Mouse (Mus musculus) spleen, adult 18-20 months (tissue): ENCODE measurements around the gene Lysmd1.

Experiments
- DNase-seq, 2 experiments: peaks; one replicate each; pipeline ENCODE4 v3.0.0; 2022; ENCODE audit warnings: mixed read lengths in 2 of 2

Lysmd1 gene

DNA sequence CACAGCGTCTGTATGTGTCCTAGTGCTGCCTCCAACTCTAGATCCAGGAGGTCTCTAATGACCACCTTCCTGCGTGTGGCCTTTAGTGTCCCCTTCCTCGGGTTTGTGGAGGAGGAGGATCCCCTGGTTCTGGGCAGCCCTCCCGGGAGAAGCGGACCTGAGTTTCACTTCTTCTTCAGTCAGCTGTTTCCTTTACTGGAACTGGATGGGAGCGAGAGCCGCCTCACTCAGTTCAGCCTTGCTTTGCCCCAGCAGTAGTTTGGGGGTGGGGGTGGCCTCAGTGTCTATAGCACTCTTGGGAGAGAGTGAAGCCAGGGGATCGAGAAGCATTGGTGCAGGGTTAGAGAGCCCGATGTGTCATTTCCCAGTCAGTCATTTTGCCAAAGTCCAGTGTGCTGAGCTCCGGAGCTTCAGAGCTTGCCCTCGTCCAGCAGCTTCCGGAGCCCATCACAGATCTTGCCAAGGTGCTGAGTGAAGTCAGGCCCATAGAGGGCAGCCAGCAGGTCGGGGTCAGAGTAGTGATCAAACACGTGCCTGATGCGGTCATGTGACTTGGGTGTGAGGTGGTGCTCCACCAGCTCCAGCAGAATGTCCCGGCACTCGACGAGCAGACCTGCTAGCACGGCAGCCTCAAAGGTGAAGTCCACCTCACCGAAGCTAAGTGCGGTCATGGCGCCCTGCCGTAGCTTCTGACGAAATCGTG, 5.8 kb downstream of the Lysmd1 start:
- peak; percentile 18 to 49 for DNase-seq

DNA sequence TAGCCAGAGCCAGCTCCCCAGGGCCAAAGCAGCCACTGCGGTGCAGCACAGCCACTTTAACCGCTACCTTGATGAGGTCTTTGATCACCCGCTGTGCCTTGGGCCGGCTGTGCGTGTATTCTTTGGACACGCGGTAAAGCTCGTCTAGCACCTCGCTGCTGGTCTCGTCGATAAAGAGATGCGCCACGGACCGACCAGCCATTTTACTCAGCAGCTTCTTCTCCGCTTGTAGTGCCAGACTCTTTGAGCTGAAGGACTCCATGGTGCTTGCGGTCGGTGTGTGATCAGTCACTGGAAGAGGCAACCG, 6.4 kb downstream of the Lysmd1 start:
- DNase-seq: peak in 1 of 2 experiments; percentile 12

DNA sequence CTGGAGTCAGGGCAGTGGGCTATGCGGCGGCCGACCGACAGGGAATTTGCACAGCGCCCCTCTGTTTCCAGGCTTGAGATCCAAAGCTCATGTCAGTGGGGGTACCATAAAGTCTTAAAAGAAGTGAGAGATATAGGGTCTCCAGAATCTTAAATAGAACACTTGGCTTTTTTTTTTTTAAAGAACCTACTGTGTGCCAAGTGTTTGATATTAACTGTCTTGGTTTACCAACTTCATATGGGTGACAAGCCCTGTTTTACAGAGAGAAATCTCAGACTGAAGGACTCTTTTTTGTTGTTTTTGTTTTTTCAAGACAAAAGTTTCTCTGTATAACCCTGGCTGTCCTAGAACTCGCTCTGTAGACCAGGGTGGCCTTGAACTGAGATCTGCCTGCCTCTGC, 6.9 kb downstream of the Lysmd1 start:
- DNase-seq: no peak

DNA sequence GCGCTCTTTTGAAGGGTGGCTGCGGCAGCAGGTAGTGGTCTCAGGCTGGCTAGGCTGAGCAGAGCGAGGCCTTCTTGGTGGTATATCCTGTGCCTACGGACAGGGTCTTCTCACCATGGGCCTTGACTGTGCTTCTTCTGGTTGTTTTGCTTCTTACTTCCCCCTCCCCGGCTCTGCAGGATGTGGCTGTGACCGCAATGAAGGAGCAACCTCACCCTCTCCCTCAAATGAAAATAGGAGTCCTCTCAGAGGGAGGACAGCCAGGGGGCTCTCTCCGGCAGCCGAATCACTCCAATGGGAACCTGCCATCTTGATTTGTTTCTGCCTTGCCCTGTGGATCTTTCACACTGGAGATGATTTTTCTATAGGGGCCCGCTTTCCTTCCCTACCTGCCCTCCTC, 7.6 kb downstream of the Lysmd1 start:
- peak; percentile 56 to 66 for DNase-seq

DNA sequence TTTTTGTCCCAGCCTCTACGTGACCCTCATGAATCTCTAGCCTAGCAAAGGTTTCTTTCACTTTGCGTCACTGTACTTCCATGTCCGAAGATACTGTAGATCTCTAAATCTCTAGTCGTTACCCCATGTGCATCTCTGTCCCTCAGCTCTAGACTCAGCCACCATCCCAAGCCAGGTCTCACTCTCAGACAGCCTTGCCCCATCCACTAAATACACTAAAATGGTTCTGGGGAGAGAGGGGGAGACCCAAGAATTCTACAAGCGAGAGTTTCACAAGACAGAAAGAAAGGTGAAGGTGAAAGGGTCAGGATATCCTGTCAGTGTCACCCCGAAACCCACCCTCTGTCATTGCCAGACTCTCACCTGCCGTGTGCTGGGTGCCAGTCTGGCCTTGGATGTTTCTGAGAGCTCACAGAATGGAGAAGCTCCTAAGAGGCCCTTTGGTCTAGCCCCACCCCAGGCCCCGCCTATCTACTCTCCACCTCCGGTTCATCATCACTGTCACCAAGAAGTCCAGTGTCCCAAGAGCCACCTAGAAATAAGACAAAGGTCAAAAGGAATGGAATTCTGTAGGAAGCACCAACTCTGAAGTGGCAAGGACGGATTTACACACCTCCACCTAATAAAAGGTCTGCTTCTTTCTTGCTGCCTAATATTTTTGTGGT, 8.2 kb downstream of the Lysmd1 start, which contains the start of gene Tnfaip8l2:
Gene Tnfaip8l2, minus strand, starts transcription at position 409 of the 665 bp plus-strand sequence.
- peak; percentile 69 to 79 for DNase-seq

DNA sequence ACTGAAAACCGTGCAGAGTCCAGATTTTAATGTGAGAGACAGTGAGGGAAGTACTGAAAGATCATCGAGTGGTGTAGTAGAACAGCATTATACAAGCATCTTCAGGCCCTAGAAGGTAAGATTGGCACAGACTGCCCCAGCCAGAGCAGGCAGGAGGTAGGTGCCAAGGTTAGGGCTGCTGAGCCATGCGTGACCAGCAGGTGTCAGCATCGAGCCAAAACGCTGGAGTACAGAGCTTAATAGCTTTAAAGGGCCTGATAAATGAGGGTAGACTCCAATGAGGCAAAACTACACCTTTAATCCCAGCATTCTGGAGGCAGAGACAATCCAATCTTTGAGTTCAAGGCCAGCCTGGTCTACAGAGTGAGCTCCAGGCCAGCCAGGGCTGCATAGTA, 8.7 kb downstream of the Lysmd1 start:
- peak; percentile 75 to 91 for DNase-seq

DNA sequence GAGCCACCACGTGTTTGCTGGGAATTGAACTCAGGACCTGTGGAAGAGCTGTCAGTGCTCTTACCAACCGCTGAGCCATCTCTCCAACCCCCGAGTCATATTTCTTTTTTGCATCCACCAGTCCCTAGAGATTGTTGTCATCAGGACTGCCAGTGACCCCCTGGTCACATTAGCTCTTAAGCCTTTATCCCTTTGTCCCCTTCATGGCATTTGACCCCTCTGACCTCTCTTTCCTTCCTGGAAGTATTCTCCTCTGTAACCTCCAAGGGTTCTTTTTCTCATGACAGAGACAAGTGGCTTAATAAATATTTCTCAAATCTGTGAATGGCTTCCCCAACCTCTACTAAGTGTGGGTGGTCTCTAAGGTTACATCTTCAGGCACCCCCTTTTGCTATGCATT, 14.0 kb downstream of the Lysmd1 start:
- no peak for DNase-seq

DNA sequence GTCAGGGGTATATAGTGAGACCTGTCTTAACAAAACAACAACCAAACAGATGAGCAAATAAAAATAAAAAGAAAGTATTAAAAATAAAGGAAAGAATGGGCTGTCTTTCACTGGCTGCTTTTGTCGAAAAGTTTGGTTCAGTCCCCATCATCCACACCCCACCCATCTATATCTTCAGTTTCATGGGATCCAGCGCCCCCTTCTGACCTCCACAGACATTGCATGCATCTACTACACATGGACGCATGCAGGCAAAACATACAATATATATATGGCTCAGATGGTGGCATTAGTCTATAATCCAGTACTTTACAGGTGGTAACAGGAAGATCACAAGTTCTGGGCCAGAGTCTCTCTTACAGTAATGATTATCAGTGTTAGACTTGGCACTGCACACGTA, 20.0 kb downstream of the Lysmd1 start:
- peak; percentile 50 to 72 for DNase-seq

DNA sequence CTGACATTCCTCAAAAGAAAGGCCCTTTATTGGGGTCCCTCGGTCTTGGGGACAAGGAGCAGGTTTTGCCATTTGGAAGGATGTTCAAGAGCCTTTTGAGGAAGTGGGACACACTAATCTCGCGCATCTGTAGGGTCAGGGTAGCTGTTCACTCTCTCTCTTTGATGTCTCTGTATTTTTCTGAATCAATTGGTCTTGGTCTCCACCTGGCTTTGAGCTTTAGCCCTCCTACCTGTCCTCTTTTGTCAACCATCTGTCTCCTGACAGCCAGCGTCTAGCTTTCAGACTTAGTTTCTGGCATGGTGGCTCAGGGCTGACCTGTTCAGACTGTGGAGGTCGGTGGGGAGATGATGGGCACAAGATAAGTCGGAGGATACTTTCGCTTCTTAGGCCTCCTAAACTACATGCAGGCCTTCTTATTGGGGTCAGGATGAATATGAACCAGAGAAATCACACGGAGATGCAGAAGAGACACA, 25.7 kb downstream of the Lysmd1 start:
- no peak for DNase-seq

DNA sequence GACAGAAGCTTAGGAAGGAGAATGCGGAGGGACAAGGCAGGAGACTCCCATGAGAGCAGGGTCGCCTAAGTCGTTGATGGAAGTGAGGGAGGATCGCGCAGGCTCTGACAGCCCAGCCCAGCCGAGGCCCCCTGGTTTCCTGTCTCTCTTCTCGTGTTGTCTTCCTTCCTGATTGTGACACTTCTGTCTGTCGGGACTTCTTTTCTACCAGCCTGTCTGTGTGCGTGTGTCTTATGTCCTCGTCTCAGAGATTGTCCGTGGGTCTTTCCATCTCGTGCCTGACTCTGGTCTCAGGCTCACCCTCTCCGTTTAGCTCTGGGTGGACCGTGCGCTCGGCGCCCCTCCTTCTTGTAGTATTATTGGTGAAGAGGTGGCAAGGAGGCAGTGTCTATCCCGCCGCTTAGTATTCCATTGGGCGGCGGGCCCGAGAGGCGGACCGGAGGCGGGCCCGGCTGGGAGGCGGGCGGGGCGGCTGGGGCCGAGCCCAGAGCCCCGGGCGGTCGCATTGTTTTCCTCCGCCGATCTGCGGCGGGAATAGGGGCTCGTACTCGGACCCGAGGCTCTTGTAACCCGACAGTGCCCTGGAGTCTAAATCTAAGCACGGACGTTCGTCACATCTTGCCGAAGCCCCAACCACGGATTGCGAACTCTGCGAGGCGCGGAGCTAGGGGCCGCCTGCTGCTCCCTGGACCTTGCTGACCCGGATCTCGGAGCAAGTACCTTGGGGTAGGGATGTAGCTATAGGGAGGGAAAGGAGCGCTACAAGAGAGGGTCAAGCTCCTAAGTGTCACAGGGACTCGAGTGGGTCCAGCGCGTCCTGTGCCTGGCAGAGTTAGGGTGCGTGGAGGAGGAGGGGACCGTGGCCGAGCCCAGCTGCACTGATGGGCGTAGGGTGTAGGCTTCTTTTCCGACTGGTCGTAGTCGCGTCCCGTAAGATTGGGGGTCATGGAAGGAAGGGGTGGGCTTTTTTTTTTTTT, 26.4 kb downstream of the Lysmd1 start, which contains the start of gene Sema6c:
Gene Sema6c, plus strand, starts transcription at position 471 of the 977 bp plus-strand sequence.
- peak; percentile 74 to 83 for DNase-seq

DNA sequence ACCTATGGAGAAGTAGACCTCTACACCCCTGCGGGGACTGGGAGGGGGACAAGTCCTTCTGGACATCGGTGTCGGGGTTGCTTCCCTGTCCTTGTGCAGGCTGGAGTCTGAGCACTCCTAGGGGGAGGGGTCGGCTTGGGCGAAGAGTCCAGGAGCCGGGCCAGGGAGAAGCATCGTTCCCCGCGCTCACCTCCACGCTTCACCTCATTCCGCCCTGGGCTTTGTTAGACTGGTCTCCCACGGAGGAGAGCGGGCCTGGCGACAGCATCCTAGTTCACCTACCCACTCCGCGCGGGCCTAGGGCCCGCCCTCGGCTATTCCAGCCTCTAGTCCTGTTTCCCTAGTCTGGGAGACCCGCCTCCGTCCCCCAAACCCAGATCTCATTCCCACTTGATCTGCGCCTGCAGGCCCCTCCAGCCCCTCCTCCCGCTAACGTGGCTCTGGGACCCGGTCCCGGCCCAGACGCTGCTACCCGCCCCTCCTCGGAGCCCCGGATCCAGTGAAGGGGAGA, 27.2 kb downstream of the Lysmd1 start:
- DNase-seq: peak in 1 of 2 experiments; percentile 12

DNA sequence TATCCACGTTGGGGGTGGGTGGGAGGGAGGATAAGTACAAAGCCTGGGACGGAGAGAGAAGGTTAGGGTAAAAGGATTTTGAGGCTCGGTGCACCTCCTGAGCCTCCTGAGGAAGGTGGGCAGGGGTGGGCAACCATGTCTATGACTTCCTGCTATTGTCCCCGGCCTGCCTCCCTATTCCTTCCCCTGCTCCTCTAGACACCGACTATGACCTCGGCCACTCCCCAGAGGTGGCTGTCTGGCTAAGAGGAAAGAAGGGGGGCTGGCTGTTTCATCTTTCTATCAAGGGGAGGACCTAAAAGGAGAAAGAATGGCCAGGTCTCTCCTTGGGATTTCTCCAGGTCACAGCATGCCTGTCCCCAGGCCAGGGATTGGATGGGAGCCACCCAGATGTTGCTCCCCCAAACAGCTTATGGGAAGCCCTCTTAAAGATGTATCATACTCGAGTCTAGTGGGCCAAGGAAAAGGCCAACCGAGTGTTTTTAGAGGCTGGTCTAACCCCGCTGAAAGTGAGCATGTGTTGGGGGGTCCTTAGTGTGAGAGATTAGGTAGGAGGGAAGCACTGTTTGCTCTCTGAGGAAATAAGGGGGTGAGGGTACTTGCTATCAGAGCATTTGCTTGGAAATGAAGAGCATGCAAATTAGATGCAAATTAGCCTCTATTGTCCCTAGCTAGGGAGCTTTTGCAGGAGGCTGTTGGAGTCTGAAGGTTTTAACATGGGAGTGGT, 27.9 kb downstream of the Lysmd1 start:
- DNase-seq: no peak

DNA sequence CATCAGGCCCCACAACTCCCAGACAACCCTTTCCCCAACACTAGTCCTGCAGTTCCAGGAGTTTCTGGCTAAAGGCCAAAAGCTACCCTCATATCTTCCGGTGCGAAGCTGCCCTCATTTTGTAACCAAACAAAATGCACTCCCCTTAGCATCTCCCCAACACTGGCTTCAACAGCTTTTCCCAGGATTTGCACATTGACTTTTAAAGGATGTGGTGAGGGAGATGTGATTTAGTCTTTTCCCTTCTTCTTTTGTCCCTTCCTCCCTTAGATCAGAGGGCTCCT, 28.4 kb downstream of the Lysmd1 start:
- DNase-seq: no peak

DNA sequence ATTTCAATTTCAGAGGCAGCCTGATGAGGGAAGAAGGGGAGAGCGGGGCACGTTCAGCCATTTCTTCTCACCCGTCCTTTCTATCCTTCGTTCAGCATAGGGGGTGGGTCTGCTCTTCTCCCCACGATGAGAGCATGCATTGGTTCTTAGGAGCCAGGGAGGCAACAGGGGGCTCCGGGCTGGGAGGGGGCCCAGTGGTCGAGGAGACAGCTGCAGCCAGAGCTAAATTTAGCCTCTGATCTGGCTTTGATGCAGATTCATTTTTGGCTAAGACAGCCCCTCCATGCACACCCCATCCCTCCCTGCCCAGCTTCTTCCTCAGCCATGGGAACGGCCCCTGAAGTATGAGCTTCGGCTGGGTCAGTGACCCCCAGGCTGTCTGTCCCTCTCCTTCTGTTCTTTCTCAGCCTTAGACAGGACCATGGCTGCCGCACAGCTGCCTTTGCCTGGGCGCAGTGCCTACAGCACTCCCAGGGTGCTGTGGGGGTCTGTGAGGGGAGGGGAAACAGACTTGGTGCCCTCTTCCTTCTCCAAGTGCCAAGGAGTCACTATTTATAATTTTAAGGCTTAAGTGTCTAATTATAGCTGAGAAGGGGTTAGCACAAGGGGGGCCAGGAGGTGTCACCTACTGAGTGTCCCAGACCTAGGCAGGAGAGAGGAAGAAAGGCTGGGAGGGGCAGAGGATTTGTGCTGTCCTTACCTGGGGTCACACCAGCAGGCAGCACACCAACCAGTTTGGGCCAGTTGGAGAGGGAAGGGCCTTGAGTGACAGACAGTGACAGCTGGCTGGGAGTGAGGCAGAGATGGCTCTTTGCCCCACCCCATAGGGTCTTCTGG, 29.7 kb downstream of the Lysmd1 start:
- DNase-seq: no peak

DNA sequence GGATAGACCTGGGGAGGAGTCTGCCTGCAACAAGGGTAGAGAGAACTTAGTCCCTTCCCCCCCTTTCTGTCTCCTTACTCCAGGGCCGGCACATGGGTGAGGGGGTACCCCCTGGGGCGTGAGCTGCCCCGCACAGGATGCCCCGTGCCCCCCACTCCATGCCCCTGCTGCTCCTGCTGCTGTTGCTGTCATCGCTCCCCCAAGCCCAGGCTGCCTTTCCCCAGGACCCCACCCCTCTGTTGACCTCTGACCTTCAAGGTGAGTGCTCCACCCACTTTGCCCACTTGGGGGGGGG, 30.3 kb downstream of the Lysmd1 start:
- DNase-seq: no peak

DNA sequence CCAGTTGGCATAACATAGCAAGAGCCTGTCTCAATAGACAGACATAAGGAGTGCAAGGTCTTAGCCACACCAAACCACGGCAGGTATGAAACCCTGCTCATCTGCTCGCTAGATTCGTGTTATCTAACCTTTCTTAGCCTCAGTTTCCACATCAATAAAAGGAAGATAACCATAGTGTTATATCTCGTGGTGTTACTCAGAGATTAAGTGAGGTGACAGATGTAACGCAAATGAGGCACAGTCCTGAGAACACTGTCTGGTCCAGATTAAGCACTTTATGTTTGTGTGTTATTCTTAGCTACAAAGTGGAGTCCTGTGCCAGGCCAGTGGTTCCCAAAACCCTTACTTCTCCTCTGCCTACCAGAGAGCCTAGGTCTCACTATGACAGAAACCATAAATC, 31.0 kb downstream of the Lysmd1 start:
- DNase-seq: no peak

DNA sequence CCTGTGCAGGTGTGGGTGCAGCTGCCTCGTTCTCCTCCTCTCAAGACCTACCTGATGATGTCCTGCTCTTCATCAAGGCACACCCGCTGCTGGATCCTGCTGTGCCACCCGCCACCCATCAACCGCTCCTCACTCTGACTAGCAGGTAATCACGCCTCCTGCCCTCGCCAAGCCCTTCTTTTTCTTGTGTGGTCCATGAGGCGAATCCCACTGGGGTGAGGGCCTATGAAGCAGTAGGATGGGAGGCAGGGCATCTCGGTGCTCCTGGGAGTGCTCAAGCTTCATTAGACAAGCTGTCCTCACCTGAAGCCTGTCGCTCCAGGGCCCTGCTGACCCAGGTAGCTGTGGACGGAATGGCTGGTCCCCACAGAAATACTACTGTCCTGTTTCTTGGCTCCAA, 36.1 kb downstream of the Lysmd1 start:
- no peak for DNase-seq

DNA sequence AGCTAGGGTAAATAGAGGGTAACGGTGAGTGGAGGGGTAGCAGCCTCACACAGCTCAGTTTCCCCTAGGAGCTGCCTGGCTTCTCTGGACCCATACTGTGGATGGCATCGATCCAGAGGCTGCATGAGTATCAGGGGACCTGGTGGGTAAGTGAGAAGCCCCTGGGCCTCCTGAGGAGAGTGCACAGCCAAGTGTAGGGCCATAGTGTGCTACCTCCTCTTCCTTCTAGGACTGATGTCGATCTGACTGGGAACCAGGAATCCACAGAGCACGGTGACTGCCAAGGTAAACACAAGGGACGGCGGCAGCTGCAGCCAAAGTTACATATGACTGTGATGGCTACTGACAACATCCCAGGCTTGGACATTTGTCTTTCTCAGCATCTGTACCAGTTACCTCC, 37.2 kb downstream of the Lysmd1 start:
- DNase-seq: no peak

DNA sequence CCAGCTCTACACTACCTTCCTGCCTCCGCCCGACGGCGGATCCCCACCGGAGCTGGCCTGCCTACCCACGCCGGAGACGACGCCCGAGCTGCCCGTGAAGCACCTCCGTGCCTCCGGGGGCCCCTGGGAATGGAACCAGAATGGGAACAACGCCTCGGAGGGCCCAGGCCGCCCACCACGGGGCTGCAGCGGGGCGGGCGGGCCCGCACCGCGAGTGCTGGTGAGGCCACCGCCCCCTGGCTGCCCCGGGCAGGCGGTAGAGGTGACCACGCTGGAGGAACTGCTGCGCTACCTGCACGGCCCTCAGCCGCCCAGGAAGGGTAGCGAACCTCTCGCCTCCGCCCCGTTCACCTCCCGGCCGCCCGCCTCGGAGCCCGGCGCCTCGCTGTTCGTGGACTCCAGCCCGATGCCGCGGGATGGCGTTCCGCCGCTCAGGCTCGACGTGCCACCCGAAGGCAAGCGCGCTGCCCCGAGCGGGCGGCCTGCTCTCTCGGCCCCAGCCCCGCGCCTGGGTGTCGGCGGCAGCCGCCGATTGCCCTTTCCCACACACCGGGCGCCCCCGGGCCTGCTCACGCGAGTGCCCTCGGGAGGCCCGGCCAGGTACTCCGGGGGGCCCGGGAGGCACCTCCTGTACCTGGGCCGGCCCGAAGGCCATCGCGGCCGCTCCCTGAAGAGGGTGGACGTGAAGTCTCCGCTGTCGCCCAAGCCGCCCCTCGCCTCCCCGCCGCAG, 38.8 kb downstream of the Lysmd1 start:
- DNase-seq: no peak

DNA sequence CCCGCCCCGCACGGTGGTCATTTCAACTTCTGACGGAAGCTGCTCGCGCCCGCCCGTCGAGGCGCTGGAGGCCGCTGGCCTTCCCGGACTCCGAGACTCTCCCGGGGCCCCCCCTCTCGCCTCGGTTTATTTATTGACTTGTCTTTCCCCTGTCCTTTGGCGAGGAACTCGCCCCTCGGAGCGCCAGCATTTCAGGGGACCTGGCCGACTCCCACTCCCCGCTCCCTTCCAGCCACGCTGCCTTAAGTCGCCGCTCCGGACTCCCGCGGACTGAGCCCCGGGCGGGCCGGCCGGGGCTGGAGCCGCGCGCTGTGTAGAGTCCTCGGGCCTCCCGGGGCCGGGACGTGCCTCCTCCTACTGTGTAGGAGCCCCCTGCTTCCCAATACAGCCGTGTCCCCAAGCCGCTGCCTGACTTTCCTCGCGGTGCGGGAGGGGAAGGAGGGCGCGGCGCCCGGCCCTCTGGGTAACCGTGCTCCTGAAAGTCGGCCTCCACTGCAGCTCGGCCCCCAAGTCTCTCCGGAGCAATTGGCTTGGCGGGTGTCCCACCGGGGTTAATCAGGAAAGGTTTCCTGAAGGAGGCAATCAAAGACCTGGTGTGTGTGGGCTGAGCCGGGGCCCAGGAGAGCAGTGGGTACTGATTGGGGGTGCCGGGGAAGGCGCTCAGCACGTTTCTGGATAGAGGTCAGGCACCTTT, 39.5 kb downstream of the Lysmd1 start:
- DNase-seq: peak in 1 of 2 experiments; percentile 15
